21 mouse cellular contexts compared by ENCODE assay signal in genomic region chr2:53206749-53207148, GRCm38 (mm10). TPM values are rescaled to one million over a fixed set of nuclear protein-coding genes. Genes with fewer than 3 reads are reported as not detected.
A peak's percentile ranks its signal among the peaks of the same experiment; 100 is the strongest.
DNase-seq lines count a peak whose midpoint lies in the region; ATAC-seq and TF ChIP-seq lines count a peak whose summit lies in the region.
"Had no signal": no experiment of that assay in that cellular context is flagged by ENCODE, and none has a peak within 500 bp of the region (broad histone marks: within the 10 kb centered on the region; RNA-seq: fewer than 3 reads in every experiment).

No protein-coding gene starts in this region.

- H3K27ac ChIP-seq in heart, adult 2 months: no peak overlapping the region
- H3K27ac ChIP-seq in left cerebral cortex, adult 2 months: no peak overlapping the region
- H3K27ac ChIP-seq: forebrain, embryonic 15.5 days; heart, embryonic 15.5 days; hindbrain, embryonic 10.5 days; limb, embryonic 12.5 days; liver, embryonic 12.5 days; macrophage had no signal

- peak; percentile 34; the same call in 1 of the 2 replicates for TF ChIP-seq CTCF in heart, adult 2 months (IDR thresholded peaks at IDR 0.05)
- TF ChIP-seq CTCF in left cerebral cortex, adult 2 months (IDR thresholded peaks at IDR 0.05): peak; percentile 50
- peak; percentile 10 for TF ChIP-seq CTCF in Patski (IDR thresholded peaks at IDR 0.05)

- H3K4me1 ChIP-seq in heart, adult 2 months (ENCODE audit: control insufficient read depth, insufficient read depth, low read length): no peaks in the 10 kb centered on the region
- H3K4me1 ChIP-seq: forebrain, embryonic 15.5 days; heart, embryonic 15.5 days; hindbrain, embryonic 10.5 days; limb, embryonic 12.5 days; liver, embryonic 12.5 days had no signal

- no peaks in the 10 kb centered on the region for H3K27me3 ChIP-seq in heart, adult 2 months (ENCODE audit: control insufficient read depth, insufficient read depth, low read length)
- no peaks in the 10 kb centered on the region for H3K27me3 ChIP-seq in Patski
- H3K27me3 ChIP-seq: forebrain, embryonic 15.5 days; heart, embryonic 15.5 days; limb, embryonic 12.5 days; liver, embryonic 12.5 days had no signal

- intact Hi-C loops in heart, adult 2 months (cut with DNase I): no loop called here
- intact Hi-C loops in heart, postnatal 10 days (cut with DNase I): loop anchor here (10.0 kb wide), 2 partner anchors 452 to 878 kb away; partner anchors contain the start of gene Rprm
- intact Hi-C loops in left cerebral cortex, adult 2 months (cut with DNase I): loop anchor here (2.0 kb wide), 1 partner anchor 878 kb away; the partner anchor contains the start of gene Rprm
- intact Hi-C loops in left cerebral cortex, postnatal 36 days (cut with DNase I): loop anchor here (5.0 kb wide), 1 partner anchor 881 kb away; the partner anchor contains the start of gene Rprm

- ATAC-seq in Patski: no peak
- ATAC-seq: forebrain, embryonic 15.5 days; liver, embryonic 12.5 days had no signal

- H3K79me2 ChIP-seq in heart, adult 2 months (replicated peaks; ENCODE audit: control insufficient read depth, insufficient read depth, low read length): no peaks in the 10 kb centered on the region

- H3K36me3 ChIP-seq in heart, adult 2 months (ENCODE audit: control insufficient read depth, insufficient read depth, low read length): peaks cover 1% of the 10 kb centered on the region; the same call in 1 of the 2 replicates
- H3K36me3 ChIP-seq: forebrain, embryonic 15.5 days had no signal

- no peak overlapping the region for H3K9ac ChIP-seq in heart, adult 2 months (ENCODE audit: low read depth, low read length)
- H3K9ac ChIP-seq: forebrain, embryonic 15.5 days; heart, embryonic 15.5 days; limb, embryonic 12.5 days; liver, embryonic 12.5 days had no signal

- TF ChIP-seq EP300 in heart, adult 2 months (IDR thresholded peaks at IDR 0.05; ENCODE audit: insufficient read depth, low read depth, low read length): no peak

- no peak for DNase-seq in heart, adult 2 months
- no peak for DNase-seq in heart, postnatal 10 days
- DNase-seq in left cerebral cortex, adult 2 months (ENCODE audit: extremely low spot score in 1 of 2, low spot score in 2 of 2): no peak
- DNase-seq in left cerebral cortex, postnatal 36 days (ENCODE audit: low spot score in 2 of 2): no peak
- DNase-seq in 3T3-L1 (ENCODE audit: low read depth, low spot score) (peak; percentile 30), Patski (ENCODE audit: low read depth, low spot score) (no peak)
- DNase-seq in urinary bladder, adult 2 months (ENCODE audit: low spot score): no peak
- DNase-seq: adrenal gland, postnatal 14 days; cerebellum, adult 8-10 months; cerebellum, postnatal 36 days; kidney, adult 18-20 months; kidney, postnatal 10 days; lung, adult 2 months; thymus, adult 2 months; thymus, postnatal 4 days had no signal

- POLR2A ChIA-PET in Patski (lab: Charles Lee): no interaction called here

- no peak for TF ChIP-seq POLR2A in heart, adult 2 months (IDR thresholded peaks at IDR 0.05; ENCODE audit: insufficient read depth, low read depth, low read length)

- in situ Hi-C loops in Patski (cut with MboI; ENCODE audit: low pct_unique_long_range_greater_than_20kb): loop anchor here (5.0 kb wide), 1 partner anchor 444 kb away; no protein-coding TSS in a partner anchor

- H3K4me3 ChIP-seq in heart, adult 2 months: no peak overlapping the region
- H3K4me3 ChIP-seq in left cerebral cortex, adult 2 months: no peak overlapping the region
- H3K4me3 ChIP-seq: forebrain, embryonic 15.5 days; heart, embryonic 15.5 days; hindbrain, embryonic 10.5 days; limb, embryonic 12.5 days; liver, embryonic 12.5 days had no signal

- CTCF ChIA-PET in Patski (lab: Charles Lee): no interaction called here

RNA-seq across cellular contexts. Expression of gene Arl6ip6, which starts 15.2 kb away (rescaled TPM):
- 10 to 100 TPM; 13.2 to 15.3 TPM for total RNA-seq in heart, adult 2 months (2021)
- 10.9 and 16.9 TPM in 2 replicates for polyA plus RNA-seq in heart, adult 2 months (2012; rRNA removed)
- total RNA-seq in heart, postnatal 10 days (2021): 10 to 100 TPM; 17.1 to 22.9 TPM
- 10 to 100 TPM; 11.7 to 12.3 TPM for total RNA-seq in left cerebral cortex, adult 2 months (2021)
- 10 to 100 TPM; 10.6 to 11.7 TPM for total RNA-seq in left cerebral cortex, postnatal 36 days (2021)
- 32.1 TPM for polyA plus RNA-seq in Patski (2021)
- polyA plus RNA-seq in urinary bladder, adult 2 months (2012; rRNA removed): 17.9 and 18.8 TPM in 2 replicates

RNA-seq across cellular contexts. Expression of gene Prpf40a, which starts 15.7 kb away (rescaled TPM):
- 10 to 100 TPM; 28.7 to 30.2 TPM for total RNA-seq in heart, adult 2 months (2021)
- 7.9 and 12.4 TPM in 2 replicates for polyA plus RNA-seq in heart, adult 2 months (2012; rRNA removed)
- total RNA-seq in heart, postnatal 10 days (2021): 10 to 100 TPM; 45.5 to 46.4 TPM
- 10 to 100 TPM; 35.3 to 38.8 TPM for total RNA-seq in left cerebral cortex, adult 2 months (2021)
- 10 to 100 TPM; 34.6 to 40.9 TPM for total RNA-seq in left cerebral cortex, postnatal 36 days (2021)
- 103 TPM for polyA plus RNA-seq in Patski (2021)
- polyA plus RNA-seq in urinary bladder, adult 2 months (2012; rRNA removed): 20.3 and 24.2 TPM in 2 replicates
